Mouse (Mus musculus): ENCODE measurements around the gene Cpa5.

Cpa5 gene

GRCm38 (mm10) chr6:30679567-30679966 lies 68.8 kb downstream of the Cpa5 start:
- DNase-seq (ENCODE audit: extremely low read depth, low read depth, low spot score) = no peak

GRCm38 (mm10) chr6:30680442-30680841 lies 69.6 kb downstream of the Cpa5 start:
- no peak for DNase-seq (ENCODE audit: extremely low read depth, low read depth, low spot score)
